Mouse (Mus musculus) midbrain, embryonic 13.5 days (tissue): ENCODE data around the gene Tmed8. TPM values are rescaled to one million over a fixed set of nuclear protein-coding genes. Genes with fewer than 3 reads are reported as not detected.
"Not testable (repeated sequence)": the region's sequence is repeated elsewhere in the genome, so short reads cannot be mapped to it uniquely, and the experiment has no call there.

Experiments
- ATAC-seq: fragments of 200-750 bp; cut with Nextera tagmentation; 2 replicates; pipeline ENCODE4 v1.8.0; 2017; ENCODE audit warnings: mild to moderate bottlenecking, moderate TSS enrichment, moderate library complexity
- H3K27ac ChIP-seq: fragments of 300-500 bp; sonication (generic); 2 replicates; pipeline ENCODE4 v1.5.1; 2015; ENCODE audit warnings: inconsistent platforms, mild to moderate bottlenecking, moderate library complexity
- H3K27me3 ChIP-seq: fragments of 300-500 bp; sonication (generic); 2 replicates; pipeline ENCODE4 v1.6.1; 2015; ENCODE audit warnings: mild to moderate bottlenecking, inconsistent platforms
- H3K36me3 ChIP-seq: fragments of 300-500 bp; sonication (generic); 2 replicates; pipeline ENCODE4 v1.6.1; 2015; ENCODE audit warnings: mild to moderate bottlenecking, inconsistent platforms
- H3K4me1 ChIP-seq: fragments of 300-500 bp; sonication (generic); replicated peaks from 2 replicates; pipeline ENCODE4 v1.6.1; 2015; ENCODE audit warnings: inconsistent platforms
- H3K4me2 ChIP-seq: fragments of 300-500 bp; sonication (generic); replicated peaks from 2 replicates; pipeline ENCODE4 v1.6.1; 2015; ENCODE audit warnings: moderate library complexity, mild to moderate bottlenecking, inconsistent platforms
- H3K4me3 ChIP-seq: fragments of 300-500 bp; sonication (generic); replicated peaks from 2 replicates; pipeline ENCODE4 v1.5.1; 2015; ENCODE audit warnings: mild to moderate bottlenecking, inconsistent platforms
- H3K9ac ChIP-seq: fragments of 300-500 bp; sonication (generic); replicated peaks from 2 replicates; pipeline ENCODE4 v1.6.1; 2015; ENCODE audit warnings: mild to moderate bottlenecking, inconsistent platforms
- H3K9me3 ChIP-seq: fragments of 300-500 bp; sonication (generic); 2 replicates; pipeline ENCODE4 v1.6.1; 2016; ENCODE audit warnings: mild to moderate bottlenecking, inconsistent platforms
- WGBS: fragments of 180-500 bp; shearing (Covaris S2); methylation state at CpG from one replicate; pipeline ENCODE4 v1.1.7; 2015; 5-methylcytosine and 5-hydroxymethylcytosine counted together
- polyA plus RNA-seq: library from polyadenylated mRNA; unstranded; fragments of >200 nt; fragmentation: Nextera tagmentation; extraction: Ambion mirVana; gene quantifications from 2 replicates; pipeline ENCODE4 v1.2.1, GENCODE M21; 2015

Tmed8 gene
- polyA plus RNA-seq = 4.3 and 4.6 TPM in 2 replicates

GRCm38 (mm10) chr12:87199973-87200586 is at the start of gene Tmed8:
Gene Tmed8 (minus strand): TSS chr12:87200454.
- H3K27ac ChIP-seq = peak within 1 kb of the TSS; percentile 93
- under 1% methylated on average over 52 of the region's 70 CpGs for WGBS

GRCm38 (mm10) chr12:87238632-87239031 is 38.4 kb upstream of the Tmed8 start, which contains the start of gene Noxred1:
Gene Noxred1 (minus strand): TSS chr12:87238732.
- Histone ChIP-seq H3K27me3 (no peaks in the 10 kb centered on the region), H3K4me3 (no peak within 1 kb of the TSS), H3K4me1 (no peaks in the 10 kb centered on the region), H3K9me3 (no peaks in the 10 kb centered on the region), H3K27ac (no peak within 1 kb of the TSS), H3K4me2 (no peak within 1 kb of the TSS), H3K9ac (no peak within 1 kb of the TSS), H3K36me3 (peaks cover 53% of the 10 kb centered on the region)
- 97% methylated on average over 1 of the region's 1 CpGs for WGBS
- ATAC-seq = no peak

More at GRCm38 (mm10) chr12:87199973-87200586, at the start of gene Tmed8:
- ATAC-seq = peak; percentile 98
- Histone ChIP-seq H3K9me3 (no peaks in the 10 kb centered on the region), H3K9ac (peak within 1 kb of the TSS; percentile 96), H3K36me3 (no peaks in the 10 kb centered on the region), H3K4me2 (peak within 1 kb of the TSS; percentile 81), H3K4me1 (peaks cover 22% of the 10 kb centered on the region), H3K4me3 (peak within 1 kb of the TSS; percentile 82), H3K27me3 (0 out of 2 replicates have a peak, but pooled peaks cover 6% of the 10 kb centered on the region)

GRCm38 (mm10) chr12:87236882-87237483 is 36.7 kb upstream of the Tmed8 start:
- Histone ChIP-seq H3K9me3 (no peaks in the 10 kb centered on the region), H3K36me3 (peaks cover 45% of the 10 kb centered on the region), H3K4me1 (no peaks in the 10 kb centered on the region), H3K27me3 (no peaks in the 10 kb centered on the region), H3K4me3 (no peak overlapping the region), H3K4me2 (no peak overlapping the region), H3K27ac (no peak overlapping the region), H3K9ac (no peak overlapping the region)
- no peak for ATAC-seq
- 95% methylated on average over 5 of the region's 5 CpGs for WGBS

GRCm38 (mm10) chr12:87230379-87230895 is 30.2 kb upstream of the Tmed8 start:
- ATAC-seq = no peak
- no peaks in the 10 kb centered on the region for H3K9me3 ChIP-seq
- H3K27ac ChIP-seq = no peak overlapping the region
- no peaks in the 10 kb centered on the region for H3K27me3 ChIP-seq
- H3K4me2 ChIP-seq = no peak overlapping the region
- no peaks in the 10 kb centered on the region for H3K4me1 ChIP-seq
- peaks cover 8% of the 10 kb centered on the region; the same call in 1 of the 2 replicates for H3K36me3 ChIP-seq
- no peak overlapping the region for H3K9ac ChIP-seq
- no peak overlapping the region for H3K4me3 ChIP-seq

- H3K4me2 ChIP-seq = no peak overlapping the region
- 92% methylated on average over 2 of the region's 2 CpGs for WGBS
- no peaks in the 10 kb centered on the region for H3K27me3 ChIP-seq
- H3K36me3 ChIP-seq = peaks cover 8% of the 10 kb centered on the region; the same call in 1 of the 2 replicates
- H3K27ac ChIP-seq = no peak overlapping the region
- H3K4me1 ChIP-seq = no peaks in the 10 kb centered on the region
- no peaks in the 10 kb centered on the region for H3K9me3 ChIP-seq
- ATAC-seq = no peak
- H3K9ac ChIP-seq = no peak overlapping the region
- H3K4me3 ChIP-seq = no peak overlapping the region
These were observed 29.4 kb upstream of the Tmed8 start for GRCm38 (mm10) chr12:87229633-87230032.

GRCm38 (mm10) chr12:87226801-87227200 is 26.5 kb upstream of the Tmed8 start:
- no peak overlapping the region for H3K27ac ChIP-seq
- no peaks in the 10 kb centered on the region for H3K9me3 ChIP-seq
- 78% methylated on average over 7 of the region's 7 CpGs for WGBS
- no peak overlapping the region for H3K4me3 ChIP-seq
- H3K27me3 ChIP-seq = no peaks in the 10 kb centered on the region
- no peak for ATAC-seq
- peaks cover 6% of the 10 kb centered on the region; the same call in 1 of the 2 replicates for H3K36me3 ChIP-seq
- H3K4me2 ChIP-seq = no peak overlapping the region
- no peaks in the 10 kb centered on the region for H3K4me1 ChIP-seq
- H3K9ac ChIP-seq = no peak overlapping the region

GRCm38 (mm10) chr12:87224950-87225349 is 24.7 kb upstream of the Tmed8 start:
- 77% methylated on average over 10 of the region's 10 CpGs for WGBS

GRCm38 (mm10) chr12:87219362-87219761 is 19.1 kb upstream of the Tmed8 start:
- Histone ChIP-seq H3K4me3 (no peak overlapping the region), H3K4me1 (0 out of 2 replicates have a peak, but pooled peaks cover 4% of the 10 kb centered on the region)

More at GRCm38 (mm10) chr12:87224950-87225349, 24.7 kb upstream of the Tmed8 start:
- Histone ChIP-seq H3K36me3 (peaks cover 8% of the 10 kb centered on the region; the same call in 1 of the 2 replicates), H3K9me3 (no peaks in the 10 kb centered on the region), H3K4me3 (no peak overlapping the region), H3K27ac (no peak overlapping the region), H3K4me2 (no peak overlapping the region), H3K27me3 (no peaks in the 10 kb centered on the region), H3K9ac (no peak overlapping the region), H3K4me1 (no peaks in the 10 kb centered on the region)
- ATAC-seq = no peak

GRCm38 (mm10) chr12:87217596-87217995 is 17.3 kb upstream of the Tmed8 start:
- Histone ChIP-seq H3K4me3 (no peak overlapping the region), H3K9ac (no peak overlapping the region), H3K4me1 (0 out of 2 replicates have a peak, but pooled peaks cover 4% of the 10 kb centered on the region), H3K9me3 (no peaks in the 10 kb centered on the region), H3K27me3 (no peaks in the 10 kb centered on the region), H3K4me2 (no peak overlapping the region), H3K36me3 (0 out of 2 replicates have a peak, but pooled peaks cover 2% of the 10 kb centered on the region), H3K27ac (no peak overlapping the region)
- ATAC-seq = no peak

More at GRCm38 (mm10) chr12:87219362-87219761, 19.1 kb upstream of the Tmed8 start:
- ATAC-seq = no peak
- H3K9ac ChIP-seq = no peak overlapping the region
- H3K9me3 ChIP-seq = no peaks in the 10 kb centered on the region
- H3K4me2 ChIP-seq = no peak overlapping the region
- H3K27me3 ChIP-seq = no peaks in the 10 kb centered on the region
- WGBS = 72% methylated on average over 7 of the region's 7 CpGs
- no peak overlapping the region for H3K27ac ChIP-seq
- 0 out of 2 replicates have a peak, but pooled peaks cover 2% of the 10 kb centered on the region for H3K36me3 ChIP-seq

GRCm38 (mm10) chr12:87216053-87216452 is 15.8 kb upstream of the Tmed8 start:
- Histone ChIP-seq H3K4me3 (no peak overlapping the region), H3K4me1 (0 out of 2 replicates have a peak, but pooled peaks cover 4% of the 10 kb centered on the region), H3K27ac (no peak overlapping the region), H3K9me3 (no peaks in the 10 kb centered on the region), H3K36me3 (0 out of 2 replicates have a peak, but pooled peaks cover under 1% of the 10 kb centered on the region), H3K27me3 (no peaks in the 10 kb centered on the region), H3K4me2 (no peak overlapping the region), H3K9ac (no peak overlapping the region)
- 82% methylated on average over 2 of the region's 2 CpGs for WGBS
- ATAC-seq = no peak

GRCm38 (mm10) chr12:87212844-87213606 is 12.8 kb upstream of the Tmed8 start:
- Histone ChIP-seq H3K4me1 (no peaks in the 10 kb centered on the region), H3K9ac (no peak overlapping the region), H3K27me3 (no peaks in the 10 kb centered on the region), H3K36me3 (no peaks in the 10 kb centered on the region), H3K9me3 (no peaks in the 10 kb centered on the region), H3K4me3 (no peak overlapping the region), H3K27ac (no peak overlapping the region), H3K4me2 (no peak overlapping the region)
- ATAC-seq = no peak
- WGBS = 68% methylated on average over 2 of the region's 2 CpGs

GRCm38 (mm10) chr12:87205789-87206188 is 5.5 kb upstream of the Tmed8 start:
- H3K36me3 ChIP-seq, H3K9ac ChIP-seq, H3K4me2 ChIP-seq, H3K4me3 ChIP-seq, H3K27me3 ChIP-seq, H3K4me1 ChIP-seq, H3K9me3 ChIP-seq, ATAC-seq, H3K27ac ChIP-seq: not testable (repeated sequence)
- WGBS = 90% methylated on average over 5 of the region's 5 CpGs
